Mouse (Mus musculus): ENCODE measurements around the gene Tsg101. TPM values are rescaled to one million over a fixed set of nuclear protein-coding genes. Genes with fewer than 3 reads are reported as not detected.

Tsg101 gene
- polyA plus RNA-seq, 1 experiment from 2014 or later: 127 TPM

DNA sequence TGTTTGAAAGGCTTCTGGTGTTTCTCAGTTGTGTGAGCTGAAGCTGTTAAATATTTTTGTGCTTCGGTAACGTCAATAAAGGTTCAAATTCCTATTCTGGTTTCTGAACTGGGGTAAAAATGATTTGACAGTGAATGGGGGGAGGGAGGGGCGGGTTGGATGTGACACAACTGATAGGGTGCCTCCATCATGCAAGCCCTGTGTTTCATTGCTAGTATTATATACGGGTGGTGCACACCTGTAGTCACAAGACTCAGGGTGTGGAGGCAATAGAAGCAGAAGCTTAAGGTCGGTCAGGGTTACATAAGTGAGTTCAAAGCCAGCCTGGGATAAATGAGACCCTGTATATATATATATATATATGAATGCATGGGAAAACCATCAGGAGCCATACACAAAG lies 79.9 kb downstream of the Tsg101 start:
- Histone ChIP-seq H3K9me3 (ENCODE audit: control insufficient read depth, low read length) (no peaks in the 10 kb centered on the region), H3K36me3 (ENCODE audit: control insufficient read depth, insufficient read depth, low read length) (no peaks in the 10 kb centered on the region), H3K27me3 (ENCODE audit: control insufficient read depth, insufficient read depth, low read length) (no peaks in the 10 kb centered on the region), H3K4me1 (replicated peaks; ENCODE audit: control insufficient read depth, insufficient read depth) (peaks cover under 1% of the 10 kb centered on the region; the same call in 1 of the 2 replicates), H3K9ac (ENCODE audit: low read length) (no peak overlapping the region), H3K27ac (replicated peaks) (peak overlapping the region; percentile 92), H3K4me3 (ENCODE audit: low read depth, low read length) (no peak overlapping the region), H3K4me2 (replicated peaks; ENCODE audit: low read depth) (no peak overlapping the region)
- ATAC-seq (ENCODE audit: low FRiP score, low TSS enrichment): no peak
- no peak for DNase-seq (ENCODE audit: low spot score)
- 49% methylated on average over 5 of the region's 5 CpGs for WGBS
- TF ChIP-seq EP300 (optimal IDR thresholded peaks at IDR 0.05) (no peak), CTCF (IDR thresholded peaks at IDR 0.05; ENCODE audit: low read depth) (no peak)

DNA sequence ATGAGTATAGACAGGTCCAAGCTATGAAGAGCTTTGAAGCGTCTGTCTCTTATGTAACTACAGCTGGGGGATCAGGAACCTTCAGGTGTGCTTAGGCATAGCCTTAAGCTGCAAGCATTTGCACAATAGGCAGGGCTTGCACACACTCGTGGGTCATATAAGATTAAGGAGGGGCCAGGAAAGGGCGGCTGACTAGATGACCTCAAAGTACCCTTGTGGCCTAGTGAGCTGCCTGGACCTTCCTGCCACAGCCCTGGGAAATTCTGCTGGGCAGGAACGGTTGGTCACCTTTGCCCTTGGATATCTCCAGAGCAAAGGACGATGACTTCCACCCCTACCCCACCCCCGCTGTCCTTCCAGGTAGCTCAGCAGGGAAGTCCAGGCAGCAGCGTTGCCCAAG lies 80.3 kb downstream of the Tsg101 start:
- H3K4me3 ChIP-seq (ENCODE audit: low read depth, low read length): no peak overlapping the region
- 38% methylated on average over 7 of the region's 7 CpGs for WGBS

More for the DNA sequence above, 80.3 kb downstream of the Tsg101 start:
- H3K4me1 ChIP-seq (replicated peaks; ENCODE audit: control insufficient read depth, insufficient read depth): no peaks in the 10 kb centered on the region; the same call in 1 of the 2 replicates
- TF ChIP-seq CTCF (IDR thresholded peaks at IDR 0.05; ENCODE audit: low read depth): no peak
- no peak for TF ChIP-seq EP300 (optimal IDR thresholded peaks at IDR 0.05)
- ATAC-seq (ENCODE audit: low FRiP score, low TSS enrichment) (peak; percentile 72), DNase-seq (ENCODE audit: low spot score) (peak; percentile 53)
- no peak overlapping the region for H3K9ac ChIP-seq (ENCODE audit: low read length)
- H3K9me3 ChIP-seq (ENCODE audit: control insufficient read depth, low read length): no peaks in the 10 kb centered on the region
- peak overlapping the region; percentile 40 for H3K4me2 ChIP-seq (replicated peaks; ENCODE audit: low read depth)
- H3K27ac ChIP-seq (replicated peaks): peak overlapping the region; percentile 92
- H3K27me3 ChIP-seq (ENCODE audit: control insufficient read depth, insufficient read depth, low read length): no peaks in the 10 kb centered on the region
- H3K36me3 ChIP-seq (ENCODE audit: control insufficient read depth, insufficient read depth, low read length): no peaks in the 10 kb centered on the region

Other genes with a start within 250 kb of the Tsg101 start
- 0.48 and 0.79 TPM in 2 replicates for gene Tph1, start 247.4 kb downstream of the Tsg101 start, polyA plus RNA-seq (2015; fragmentation: Nextera tagmentation; extraction: Ambion mirVana)
- gene Saal1, start 209.3 kb downstream of the Tsg101 start, polyA plus RNA-seq (2015; fragmentation: Nextera tagmentation; extraction: Ambion mirVana): 10.4 and 11.2 TPM in 2 replicates
- 0.34 TPM in 1 of 2 replicates, not detected in the other for gene Saa3, start 204.3 kb downstream of the Tsg101 start, polyA plus RNA-seq (2015; fragmentation: Nextera tagmentation; extraction: Ambion mirVana)
- not detected in 2 replicates for gene Saa4, start 187.4 kb downstream of the Tsg101 start, polyA plus RNA-seq (2015; fragmentation: Nextera tagmentation; extraction: Ambion mirVana)
- 0.13 and 0.33 TPM in 2 replicates for gene Saa1, start 177.0 kb downstream of the Tsg101 start, polyA plus RNA-seq (2015; fragmentation: Nextera tagmentation; extraction: Ambion mirVana)
- 0.08 TPM in 1 of 2 replicates, not detected in the other for gene Saa2, start 168.2 kb downstream of the Tsg101 start, polyA plus RNA-seq (2015; fragmentation: Nextera tagmentation; extraction: Ambion mirVana)
- gene Hps5, start 123.9 kb downstream of the Tsg101 start, polyA plus RNA-seq (2015; fragmentation: Nextera tagmentation; extraction: Ambion mirVana): 6.4 and 7.0 TPM in 2 replicates
- 28.0 and 29.0 TPM in 2 replicates for gene Gtf2h1, start 123.9 kb downstream of the Tsg101 start, polyA plus RNA-seq (2015; fragmentation: Nextera tagmentation; extraction: Ambion mirVana)
- gene Ldha, start 78.5 kb downstream of the Tsg101 start, polyA plus RNA-seq (2015; fragmentation: Nextera tagmentation; extraction: Ambion mirVana): 718 and 816 TPM in 2 replicates
- gene Ldhc, start 58.8 kb downstream of the Tsg101 start, polyA plus RNA-seq (2015; fragmentation: Nextera tagmentation; extraction: Ambion mirVana): not detected in 2 replicates
- gene Uevld, start 38.6 kb upstream of the Tsg101 start, polyA plus RNA-seq (2015; fragmentation: Nextera tagmentation; extraction: Ambion mirVana): 6.0 and 6.5 TPM in 2 replicates
- not detected in 2 replicates for gene Gm9999, start 63.6 kb upstream of the Tsg101 start, polyA plus RNA-seq (2015; fragmentation: Nextera tagmentation; extraction: Ambion mirVana)
- 11.0 and 11.8 TPM in 2 replicates for gene Spty2d1, start 88.4 kb upstream of the Tsg101 start, polyA plus RNA-seq (2015; fragmentation: Nextera tagmentation; extraction: Ambion mirVana)
- gene Tmem86a, start 130.6 kb upstream of the Tsg101 start, polyA plus RNA-seq (2015; fragmentation: Nextera tagmentation; extraction: Ambion mirVana): 21.1 and 22.7 TPM in 2 replicates
- 0.33 and 0.42 TPM in 2 replicates for gene Ptpn5, start 213.7 kb upstream of the Tsg101 start, polyA plus RNA-seq (2015; fragmentation: Nextera tagmentation; extraction: Ambion mirVana)

Data from stomach, postnatal 0 days (tissue).